Mouse (Mus musculus): ENCODE measurements around the gene Gng5.

The Gng5 gene

GRCm38 (mm10) chr3:146499431-146500002, at the start of gene Gng5, which contains the start of gene Spata1:
Gene Gng5, plus strand, starts transcription at chr3:146499807.
Gene Spata1, minus strand, starts transcription at chr3:146499753.
- DNase-seq: peak; percentile 99

- peak; percentile 99 for DNase-seq
These were observed 49.2 kb upstream of the Gng5 start for GRCm38 (mm10) chr3:146450371-146450841.

GRCm38 (mm10) chr3:146451375-146451774, 48.2 kb upstream of the Gng5 start:
- DNase-seq: no peak

- no peak for DNase-seq
These were observed 36.7 kb upstream of the Gng5 start for GRCm38 (mm10) chr3:146462939-146463338.

- no peak for DNase-seq
These were observed 30.4 kb upstream of the Gng5 start for GRCm38 (mm10) chr3:146469226-146469625.

GRCm38 (mm10) chr3:146472657-146473056, 26.9 kb upstream of the Gng5 start:
- DNase-seq: no peak

- no peak for DNase-seq
These were observed 25.9 kb upstream of the Gng5 start for GRCm38 (mm10) chr3:146473741-146474140.

GRCm38 (mm10) chr3:146474428-146474827, 25.2 kb upstream of the Gng5 start:
- no peak for DNase-seq

- no peak for DNase-seq
These were observed 17.6 kb upstream of the Gng5 start for GRCm38 (mm10) chr3:146482044-146482443.

- no peak for DNase-seq
These were observed 13.1 kb upstream of the Gng5 start for GRCm38 (mm10) chr3:146486464-146486863.

GRCm38 (mm10) chr3:146494941-146495340, 4.7 kb upstream of the Gng5 start:
- no peak for DNase-seq

GRCm38 (mm10) chr3:146498989-146499388, 618 bp upstream of the Gng5 start:
- no peak for DNase-seq

- no peak for DNase-seq
These were observed 599 bp downstream of the Gng5 start for GRCm38 (mm10) chr3:146500003-146500809.

GRCm38 (mm10) chr3:146500810-146501201, 1.2 kb downstream of the Gng5 start:
- DNase-seq: no peak

- DNase-seq: no peak
These were observed 2.1 kb downstream of the Gng5 start for GRCm38 (mm10) chr3:146501601-146502123.

GRCm38 (mm10) chr3:146506711-146507110, 7.1 kb downstream of the Gng5 start:
- no peak for DNase-seq

GRCm38 (mm10) chr3:146520226-146520797, 20.7 kb downstream of the Gng5 start:
- no peak for DNase-seq

- peak; percentile 99 for DNase-seq
These were observed 21.4 kb downstream of the Gng5 start, which contains the start of gene Rpf1 for GRCm38 (mm10) chr3:146520798-146521651. Gene Rpf1, minus strand, starts transcription at chr3:146521429.

- no peak for DNase-seq
These were observed 22.0 kb downstream of the Gng5 start for GRCm38 (mm10) chr3:146521652-146522020.

GRCm38 (mm10) chr3:146528335-146528734, 28.7 kb downstream of the Gng5 start:
- no peak for DNase-seq

GRCm38 (mm10) chr3:146534986-146535385, 35.4 kb downstream of the Gng5 start:
- DNase-seq: no peak

GRCm38 (mm10) chr3:146540521-146541273, 41.1 kb downstream of the Gng5 start:
- no peak for DNase-seq
